Mouse (Mus musculus) CH12.LX (cell line): ENCODE measurements at regions not wholly inside any gene's neighbourhood (a gene's known extent, or its start where the extent isn't known, plus 50 kb on each side); places are given as distances from the start of the nearest gene placed in this dataset.

Experiments used
- CHD2 ChIP-seq: IDR thresholded peaks from 2 replicates; pipeline ENCODE4 v1.6.1; 2011; ENCODE audit warnings: low read length, improper control_type of control experiment
- CTCF ChIP-seq, 2 experiments: IDR thresholded peaks in 1 of 2; conservative IDR thresholded peaks in 1 of 2; 2 replicates each; pipeline ENCODE4 v1.5.1; 2011 to 2012; ENCODE audit warnings: low read depth in 2 of 2, low read length in 2 of 2, improper control_type of control experiment in 1 of 2, inconsistent platforms in 1 of 2, mild to moderate bottlenecking in 1 of 2, moderate library complexity in 1 of 2
- EP300 ChIP-seq: IDR thresholded peaks from 2 replicates; pipeline ENCODE4 v1.6.1; 2011; ENCODE audit warnings: low read length, improper control_type of control experiment
- KAT2A ChIP-seq: IDR thresholded peaks from 2 replicates; pipeline ENCODE4 v1.6.1; 2012; ENCODE audit warnings: low read length, improper control_type of control experiment, inconsistent platforms; ENCODE audit not compliant: insufficient replicate concordance
- MEF2A ChIP-seq: IDR thresholded peaks from 2 replicates; pipeline ENCODE4 v1.6.1; 2014; ENCODE audit warnings: low read depth, mild to moderate bottlenecking, inconsistent platforms, low read length, improper control_type of control experiment, borderline replicate concordance
- MXI1 ChIP-seq: IDR thresholded peaks from 2 replicates; pipeline ENCODE4 v1.6.1; 2011; ENCODE audit warnings: mild to moderate bottlenecking, low read depth, low read length, improper control_type of control experiment
- USF2 ChIP-seq: conservative IDR thresholded peaks from 2 replicates; pipeline ENCODE4 v1.6.1; 2011; ENCODE audit warnings: low read depth, low read length, improper control_type of control experiment
- ZNF384 ChIP-seq: IDR thresholded peaks from 2 replicates; pipeline ENCODE4 v1.6.1; 2012; ENCODE audit warnings: low read depth, low read length, improper control_type of control experiment, inconsistent platforms

DNA sequence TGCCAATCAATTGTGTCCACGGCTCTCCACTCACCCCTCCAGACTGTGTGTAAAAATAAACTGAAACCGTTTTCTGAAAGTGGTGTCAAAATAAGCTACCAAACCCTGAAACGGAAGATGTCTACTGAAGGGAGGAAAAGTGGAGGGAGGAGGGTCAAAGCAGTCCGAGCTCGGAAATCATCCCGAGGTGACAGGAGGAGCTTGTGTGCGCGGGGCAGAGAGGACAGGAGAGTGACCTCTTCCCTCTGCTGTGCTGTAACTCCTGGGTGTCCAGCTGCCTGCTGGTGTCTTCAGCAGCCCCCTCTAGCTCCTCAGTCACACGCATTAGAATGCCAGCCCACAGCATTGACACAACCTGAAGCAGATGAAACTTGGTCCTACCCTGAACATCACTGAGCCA lies 84.2 kb upstream of the Sesn3 start:
- TF ChIP-seq KAT2A, result no peak
- no peak for TF ChIP-seq CTCF (conservative IDR thresholded peaks at IDR 0.05 in 1 of 2, IDR thresholded peaks at IDR 0.05 in 1 of 2; ENCODE audit: low read depth in 2 of 2, low read length in 2 of 2)
- TF ChIP-seq MEF2A, result no peak
- TF ChIP-seq EP300, result no peak
- TF ChIP-seq CHD2, result no peak
- no peak for TF ChIP-seq USF2
- no peak for TF ChIP-seq MXI1
- no peak for TF ChIP-seq ZNF384
